Mouse (Mus musculus): ENCODE results near the gene Vmn1r230. TPM values are rescaled to one million over a fixed set of nuclear protein-coding genes. Genes with fewer than 3 reads are reported as not detected.

Vmn1r230 gene
- polyA plus RNA-seq (2015; fragmentation: Nextera tagmentation; extraction: Ambion mirVana), result not detected in 2 replicates

DNA sequence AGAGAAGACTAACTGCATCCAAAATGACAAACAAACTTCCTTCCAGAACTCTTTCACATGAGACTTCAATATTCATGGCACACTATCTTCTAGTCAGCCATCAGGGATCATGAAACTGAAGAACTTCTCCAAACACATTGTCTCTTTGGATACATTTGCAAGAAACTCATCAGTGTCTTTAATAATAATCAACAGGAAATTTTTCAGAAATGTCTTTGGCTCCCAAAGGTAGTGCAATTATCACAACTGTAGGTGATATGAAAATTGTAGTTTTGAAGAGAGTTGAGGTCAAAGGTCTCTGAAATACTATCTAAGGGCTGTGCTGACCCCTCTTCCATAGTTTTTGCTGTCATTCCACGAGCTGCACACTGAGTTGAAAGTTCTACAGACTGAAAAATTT lies at the start of gene Vmn1r230:
Gene Vmn1r230 (plus strand): TSS at position 301 of the 400 bp plus-strand sequence.
- H3K9me3 ChIP-seq (ENCODE audit: control insufficient read depth, low read length), result no peaks in the 10 kb centered on the region
- H3K36me3 ChIP-seq (ENCODE audit: control insufficient read depth, insufficient read depth, low read length), result no peaks in the 10 kb centered on the region
- WGBS, result 9% methylated on average over 1 of the region's 1 CpGs
- H3K4me2 ChIP-seq (replicated peaks; ENCODE audit: low read depth), result no peak within 1 kb of the TSS
- H3K4me1 ChIP-seq (replicated peaks; ENCODE audit: control insufficient read depth, insufficient read depth), result no peaks in the 10 kb centered on the region
- no peak within 1 kb of the TSS for H3K4me3 ChIP-seq (ENCODE audit: low read depth, low read length)
- no peak within 1 kb of the TSS for H3K27ac ChIP-seq (replicated peaks)
- no peak for TF ChIP-seq EP300 (optimal IDR thresholded peaks at IDR 0.05)
- TF ChIP-seq CTCF (IDR thresholded peaks at IDR 0.05; ENCODE audit: low read depth), result no peak
- no peak for DNase-seq (ENCODE audit: low spot score)
- no peak within 1 kb of the TSS for H3K9ac ChIP-seq (ENCODE audit: low read length)
- ATAC-seq (ENCODE audit: low FRiP score, low TSS enrichment), result no peak
- no peaks in the 10 kb centered on the region for H3K27me3 ChIP-seq (ENCODE audit: control insufficient read depth, insufficient read depth, low read length)

- 55% methylated on average over 1 of the region's 1 CpGs for WGBS
- Histone ChIP-seq H3K4me3 (ENCODE audit: low read depth, low read length) (no peak within 1 kb of the TSS), H3K4me1 (replicated peaks; ENCODE audit: control insufficient read depth, insufficient read depth) (no peaks in the 10 kb centered on the region), H3K27me3 (ENCODE audit: control insufficient read depth, insufficient read depth, low read length) (no peaks in the 10 kb centered on the region), H3K27ac (replicated peaks) (no peak within 1 kb of the TSS), H3K9ac (ENCODE audit: low read length) (no peak within 1 kb of the TSS), H3K4me2 (replicated peaks; ENCODE audit: low read depth) (no peak within 1 kb of the TSS), H3K9me3 (ENCODE audit: control insufficient read depth, low read length) (no peaks in the 10 kb centered on the region), H3K36me3 (ENCODE audit: control insufficient read depth, insufficient read depth, low read length) (no peaks in the 10 kb centered on the region)
- ATAC-seq (ENCODE audit: low FRiP score, low TSS enrichment), result no peak
- DNase-seq (ENCODE audit: low spot score), result no peak
- no peak for TF ChIP-seq CTCF (IDR thresholded peaks at IDR 0.05; ENCODE audit: low read depth)
- no peak for TF ChIP-seq EP300 (optimal IDR thresholded peaks at IDR 0.05)
Observed at GRCm38 (mm10) chr17:20811255-20811654, 29.0 kb upstream of the Vmn1r230 start, which contains the start of gene Vmn1r229. Gene Vmn1r229 (plus strand): TSS chr17:20811555.

Other genes starting within 250 kb of the Vmn1r230 start
- 0.01 TPM in 1 of 2 replicates, not detected in the other for gene Vmn2r110, start 244.0 kb upstream of the Vmn1r230 start, polyA plus RNA-seq (2015; fragmentation: Nextera tagmentation; extraction: Ambion mirVana)
- gene Fpr-rs3, start 215.6 kb upstream of the Vmn1r230 start, polyA plus RNA-seq (2015; fragmentation: Nextera tagmentation; extraction: Ambion mirVana), result not detected in 2 replicates
- gene Vmn1r226, start 157.6 kb upstream of the Vmn1r230 start, polyA plus RNA-seq (2015; fragmentation: Nextera tagmentation; extraction: Ambion mirVana), result not detected in 2 replicates
- gene Vmn1r227, start 110.6 kb upstream of the Vmn1r230 start, polyA plus RNA-seq (2015; fragmentation: Nextera tagmentation; extraction: Ambion mirVana), result not detected in 2 replicates
- not detected in 2 replicates for gene Vmn1r228, start 54.3 kb upstream of the Vmn1r230 start, polyA plus RNA-seq (2015; fragmentation: Nextera tagmentation; extraction: Ambion mirVana)
- gene Vmn1r229, start 28.9 kb upstream of the Vmn1r230 start, polyA plus RNA-seq (2015; fragmentation: Nextera tagmentation; extraction: Ambion mirVana), result 0.07 TPM in 1 of 2 replicates, not detected in the other
- not detected in 2 replicates for gene Vmn1r231, start 64.6 kb downstream of the Vmn1r230 start, polyA plus RNA-seq (2015; fragmentation: Nextera tagmentation; extraction: Ambion mirVana)
- not detected in 2 replicates for gene Vmn1r232, start 79.3 kb downstream of the Vmn1r230 start, polyA plus RNA-seq (2015; fragmentation: Nextera tagmentation; extraction: Ambion mirVana)
- 217 and 233 TPM in 2 replicates for gene Ppp2r1a, start 104.9 kb downstream of the Vmn1r230 start, polyA plus RNA-seq (2015; fragmentation: Nextera tagmentation; extraction: Ambion mirVana)
- gene Vmn1r233, start 156.0 kb downstream of the Vmn1r230 start, polyA plus RNA-seq (2015; fragmentation: Nextera tagmentation; extraction: Ambion mirVana), result 0.05 TPM in 1 of 2 replicates, not detected in the other
- gene Zfp160, start 168.5 kb downstream of the Vmn1r230 start, polyA plus RNA-seq (2015; fragmentation: Nextera tagmentation; extraction: Ambion mirVana), result 6.4 and 6.5 TPM in 2 replicates

Measured in stomach, postnatal 0 days (tissue).